Mouse (Mus musculus) spleen, postnatal 0 days (tissue): Measurements from ENCODE around the gene Cdh3. TPM values are rescaled to one million over a fixed set of nuclear protein-coding genes. Genes with fewer than 3 reads are reported as not detected.

Experiments used
- polyA plus RNA-seq: library from polyadenylated mRNA; unstranded; fragments of >200 nt; fragmentation: Nextera tagmentation; extraction: Ambion mirVana; gene quantifications from 2 replicates; pipeline ENCODE4 v1.2.1, GENCODE M21; 2015

The Cdh3 gene
- 3.8 and 4.0 TPM in 2 replicates for polyA plus RNA-seq

GRCm38 (mm10) chr8:106510365-106510975 lies at the start of gene Cdh3:
Gene Cdh3, plus strand, starts transcription at chr8:106510891.

GRCm38 (mm10) chr8:106500018-106500685 lies 10.5 kb upstream of the Cdh3 start, which contains the start of gene 6030452D12Rik:
Gene 6030452D12Rik, plus strand, starts transcription at chr8:106500522.

GRCm38 (mm10) chr8:106573168-106573567 lies 62.5 kb downstream of the Cdh3 start, which contains the start of gene Gm10073:
Gene Gm10073, minus strand, starts transcription at chr8:106573461.

GRCm38 (mm10) chr8:106603131-106603819 lies 92.6 kb downstream of the Cdh3 start, which contains the start of gene Cdh1:
Gene Cdh1, plus strand, starts transcription at chr8:106603351.

Other genes with a start within 250 kb of the Cdh3 start
- gene Smpd3, start 172.9 kb upstream of the Cdh3 start, polyA plus RNA-seq = 0.82 and 1.3 TPM in 2 replicates
- gene Zfp90, start 95.6 kb upstream of the Cdh3 start, polyA plus RNA-seq = 4.4 and 6.8 TPM in 2 replicates
- not detected in 2 replicates for gene 6030452D12Rik, start 10.4 kb upstream of the Cdh3 start, polyA plus RNA-seq
- gene Gm10073, start 62.6 kb downstream of the Cdh3 start, polyA plus RNA-seq = 13.0 and 13.9 TPM in 2 replicates
- gene Cdh1, start 92.5 kb downstream of the Cdh3 start, polyA plus RNA-seq = 0.76 and 0.87 TPM in 2 replicates
- gene Tango6, start 172.2 kb downstream of the Cdh3 start, polyA plus RNA-seq = 3.1 and 4.0 TPM in 2 replicates